Mouse (Mus musculus): ENCODE results near the gene Dlg2. TPM values are rescaled to one million over a fixed set of nuclear protein-coding genes. Genes with fewer than 3 reads are reported as not detected.

The Dlg2 gene
- polyA plus RNA-seq, 1 experiment: 6.0 TPM

DNA sequence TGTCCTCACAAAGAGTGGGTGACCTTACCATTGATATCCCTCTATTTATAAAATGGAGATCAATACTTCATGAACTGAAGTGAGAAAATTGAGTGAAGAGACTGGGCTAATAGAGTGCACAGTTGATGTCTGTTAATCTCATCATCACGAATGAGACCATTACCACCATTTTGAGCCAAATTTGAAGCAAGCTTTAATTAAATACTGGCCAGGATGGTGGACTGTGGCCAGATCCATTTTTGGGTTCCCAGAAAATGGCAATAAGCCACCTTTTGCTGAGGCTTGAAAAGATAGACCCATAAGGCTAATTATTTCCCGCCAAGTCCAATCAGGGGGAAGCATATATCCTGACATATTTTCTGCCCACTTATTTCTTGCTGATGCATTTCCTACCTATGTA, 1421.0 kb downstream of the Dlg2 start:
- Histone ChIP-seq H3K27ac (ENCODE audit: control insufficient read depth, insufficient read depth, low read length) (no peak overlapping the region), H3K27me3 (ENCODE audit: control insufficient read depth, insufficient read depth, low read length) (no peaks in the 10 kb centered on the region), H3K4me3 (ENCODE audit: control insufficient read depth, insufficient read depth, low read length) (no peak overlapping the region), H3K4me1 (replicated peaks; ENCODE audit: control insufficient read depth, insufficient read depth, low read length) (no peaks in the 10 kb centered on the region), H3K36me3 (ENCODE audit: control insufficient read depth, insufficient read depth, low read length) (no peaks in the 10 kb centered on the region)
- DNase-seq: no peak
- 97% methylated on average over 2 of the region's 2 CpGs for WGBS
- TF ChIP-seq POLR2A (IDR thresholded peaks at IDR 0.05; ENCODE audit: control insufficient read depth, extremely low read depth, insufficient read depth, low read length, poor library complexity): no peak
- no peak for TF ChIP-seq CTCF (IDR thresholded peaks at IDR 0.05; ENCODE audit: borderline replicate concordance, control insufficient read depth, extremely low read depth, insufficient read depth, low read length, poor library complexity)

DNA sequence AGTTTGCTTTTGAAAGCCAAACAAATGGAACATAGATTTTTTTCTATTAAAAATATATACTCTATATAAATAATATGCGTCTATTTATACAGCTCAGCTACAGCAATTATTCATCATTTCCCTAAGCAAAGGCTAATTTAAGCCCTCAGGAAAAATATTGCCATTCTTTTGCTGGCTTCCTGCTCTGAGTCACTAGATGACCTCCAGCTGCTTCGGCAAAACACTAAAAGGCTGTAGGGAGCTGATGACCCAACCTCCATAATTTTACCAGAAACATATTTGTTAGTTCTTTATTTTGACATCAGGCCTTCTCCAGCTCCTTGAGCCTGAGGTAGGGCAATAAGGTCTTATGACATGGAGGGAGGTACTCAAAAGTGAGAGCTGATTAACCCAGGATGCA, 1426.0 kb downstream of the Dlg2 start:
- H3K4me1 ChIP-seq (replicated peaks; ENCODE audit: control insufficient read depth, insufficient read depth, low read length): no peaks in the 10 kb centered on the region
- 91% methylated on average over 2 of the region's 2 CpGs for WGBS

DNA sequence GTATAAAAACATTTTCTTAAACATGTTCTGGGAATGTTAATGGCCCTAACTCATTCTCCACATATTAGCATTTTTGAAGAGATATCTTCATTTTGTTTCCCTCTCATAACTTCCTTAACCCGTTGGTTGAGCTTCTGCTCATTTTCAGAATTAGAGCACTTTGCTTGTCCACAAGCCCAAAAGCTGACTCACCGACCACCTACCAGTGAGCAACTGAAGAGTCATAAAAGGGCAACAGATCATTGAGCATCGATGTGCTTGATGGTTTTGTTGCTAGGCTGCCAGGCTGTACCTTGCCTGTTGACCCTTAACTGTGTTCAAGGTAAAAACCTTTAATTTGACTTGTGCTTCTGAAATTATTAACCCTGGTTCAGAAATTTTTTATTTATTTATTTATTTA, 1440.3 kb downstream of the Dlg2 start:
- H3K36me3 ChIP-seq (ENCODE audit: control insufficient read depth, insufficient read depth, low read length): no peaks in the 10 kb centered on the region
- no peak for TF ChIP-seq CTCF (IDR thresholded peaks at IDR 0.05; ENCODE audit: borderline replicate concordance, control insufficient read depth, extremely low read depth, insufficient read depth, low read length, poor library complexity)
- no peak for TF ChIP-seq POLR2A (IDR thresholded peaks at IDR 0.05; ENCODE audit: control insufficient read depth, extremely low read depth, insufficient read depth, low read length, poor library complexity)

More for the DNA sequence above, 1426.0 kb downstream of the Dlg2 start:
- TF ChIP-seq CTCF (IDR thresholded peaks at IDR 0.05; ENCODE audit: borderline replicate concordance, control insufficient read depth, extremely low read depth, insufficient read depth, low read length, poor library complexity) (no peak), POLR2A (IDR thresholded peaks at IDR 0.05; ENCODE audit: control insufficient read depth, extremely low read depth, insufficient read depth, low read length, poor library complexity) (no peak)
- Histone ChIP-seq H3K4me3 (ENCODE audit: control insufficient read depth, insufficient read depth, low read length) (no peak overlapping the region), H3K36me3 (ENCODE audit: control insufficient read depth, insufficient read depth, low read length) (no peaks in the 10 kb centered on the region), H3K27me3 (ENCODE audit: control insufficient read depth, insufficient read depth, low read length) (no peaks in the 10 kb centered on the region), H3K27ac (ENCODE audit: control insufficient read depth, insufficient read depth, low read length) (no peak overlapping the region)
- DNase-seq: no peak

DNA sequence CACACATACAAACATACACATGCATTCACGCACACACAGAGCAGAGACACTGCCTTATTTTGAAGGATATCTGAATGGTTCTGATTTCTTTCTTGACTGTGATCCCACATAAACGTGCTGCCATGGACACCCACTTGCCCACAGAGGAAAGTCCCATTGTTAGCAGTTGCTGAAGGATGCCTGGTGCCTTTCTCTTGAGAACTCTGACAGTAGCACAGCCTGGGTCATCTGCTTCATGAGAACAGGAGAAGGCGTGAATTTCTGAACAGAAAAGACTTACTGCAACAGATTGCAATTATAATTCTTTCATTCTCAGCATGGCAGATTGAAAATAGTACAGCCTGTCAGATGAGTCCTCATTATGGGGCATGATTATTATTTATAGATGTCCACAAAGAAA, 1442.6 kb downstream of the Dlg2 start:
- Histone ChIP-seq H3K4me3 (ENCODE audit: control insufficient read depth, insufficient read depth, low read length) (no peak overlapping the region), H3K36me3 (ENCODE audit: control insufficient read depth, insufficient read depth, low read length) (no peaks in the 10 kb centered on the region), H3K4me1 (replicated peaks; ENCODE audit: control insufficient read depth, insufficient read depth, low read length) (no peaks in the 10 kb centered on the region), H3K27ac (ENCODE audit: control insufficient read depth, insufficient read depth, low read length) (no peak overlapping the region), H3K27me3 (ENCODE audit: control insufficient read depth, insufficient read depth, low read length) (no peaks in the 10 kb centered on the region)
- DNase-seq: no peak
- TF ChIP-seq CTCF (IDR thresholded peaks at IDR 0.05; ENCODE audit: borderline replicate concordance, control insufficient read depth, extremely low read depth, insufficient read depth, low read length, poor library complexity) (no peak), POLR2A (IDR thresholded peaks at IDR 0.05; ENCODE audit: control insufficient read depth, extremely low read depth, insufficient read depth, low read length, poor library complexity) (no peak)
- WGBS: 89% methylated on average over 3 of the region's 3 CpGs

More for the DNA sequence above, 1440.3 kb downstream of the Dlg2 start:
- 87% methylated on average over 3 of the region's 3 CpGs for WGBS
- DNase-seq: no peak
- H3K4me1 ChIP-seq (replicated peaks; ENCODE audit: control insufficient read depth, insufficient read depth, low read length): no peaks in the 10 kb centered on the region
- no peaks in the 10 kb centered on the region for H3K27me3 ChIP-seq (ENCODE audit: control insufficient read depth, insufficient read depth, low read length)
- H3K27ac ChIP-seq (ENCODE audit: control insufficient read depth, insufficient read depth, low read length): no peak overlapping the region
- H3K4me3 ChIP-seq (ENCODE audit: control insufficient read depth, insufficient read depth, low read length): no peak overlapping the region

DNA sequence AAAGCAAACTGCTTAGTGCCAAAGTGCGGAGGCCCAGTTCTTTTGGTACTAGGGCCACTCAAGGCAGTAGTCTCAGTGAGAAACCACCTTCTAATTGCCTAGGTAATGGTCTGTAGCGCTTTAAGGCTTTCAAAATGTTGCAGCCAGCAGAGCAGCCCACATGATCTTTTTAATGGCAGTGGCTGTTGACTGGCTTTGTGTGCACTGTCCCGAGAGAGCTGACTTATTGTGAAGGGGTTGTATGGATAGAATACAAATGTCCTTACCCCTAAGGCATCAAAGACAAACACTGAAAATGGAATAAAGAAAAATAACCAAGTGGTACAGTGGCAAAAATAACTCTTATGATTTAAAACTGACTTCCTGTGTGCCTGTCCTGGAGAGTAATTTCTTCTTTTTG, 1443.3 kb downstream of the Dlg2 start:
- TF ChIP-seq CTCF (IDR thresholded peaks at IDR 0.05; ENCODE audit: borderline replicate concordance, control insufficient read depth, extremely low read depth, insufficient read depth, low read length, poor library complexity) (no peak), POLR2A (IDR thresholded peaks at IDR 0.05; ENCODE audit: control insufficient read depth, extremely low read depth, insufficient read depth, low read length, poor library complexity) (no peak)
- H3K4me1 ChIP-seq (replicated peaks; ENCODE audit: control insufficient read depth, insufficient read depth, low read length): no peaks in the 10 kb centered on the region
- 91% methylated on average over 3 of the region's 3 CpGs for WGBS
- H3K4me3 ChIP-seq (ENCODE audit: control insufficient read depth, insufficient read depth, low read length): no peak overlapping the region
- DNase-seq: no peak
- H3K27ac ChIP-seq (ENCODE audit: control insufficient read depth, insufficient read depth, low read length): no peak overlapping the region
- no peaks in the 10 kb centered on the region for H3K36me3 ChIP-seq (ENCODE audit: control insufficient read depth, insufficient read depth, low read length)
- H3K27me3 ChIP-seq (ENCODE audit: control insufficient read depth, insufficient read depth, low read length): no peaks in the 10 kb centered on the region

DNA sequence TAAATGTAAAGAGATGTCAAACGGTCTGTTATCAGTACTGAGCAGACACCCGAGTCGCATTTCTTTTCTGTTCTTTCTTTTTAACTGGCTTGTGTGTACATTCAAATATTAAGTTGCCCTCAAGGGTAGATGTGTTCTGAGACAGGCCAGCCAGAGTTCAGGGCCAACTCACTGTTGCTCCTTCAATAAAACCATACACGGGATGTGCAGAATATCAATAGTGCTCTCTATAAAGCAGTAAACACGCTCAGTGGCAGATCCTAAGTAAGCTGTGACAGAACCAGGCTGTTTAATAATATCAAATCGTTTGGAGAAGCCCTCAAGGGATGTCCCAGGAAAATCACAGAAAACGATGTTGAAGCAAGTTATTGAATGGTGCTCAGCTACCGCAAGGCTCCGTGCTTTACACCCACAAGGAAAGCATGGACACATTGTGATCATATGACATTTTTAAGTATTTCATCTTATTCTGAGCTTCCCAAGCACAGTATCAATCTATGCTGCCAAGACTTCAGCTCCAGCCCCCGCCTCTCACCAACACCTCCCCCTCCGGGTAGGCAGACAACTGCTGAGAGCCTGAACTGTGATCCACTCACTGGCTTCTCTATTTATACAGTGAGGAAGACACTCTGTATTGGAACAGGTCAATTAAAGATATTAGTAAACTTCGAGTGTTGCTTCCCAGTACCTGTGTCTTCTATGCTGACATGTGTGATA, 1458.6 kb downstream of the Dlg2 start:
- H3K27me3 ChIP-seq (ENCODE audit: control insufficient read depth, insufficient read depth, low read length): no peaks in the 10 kb centered on the region
- no peak for DNase-seq
- H3K4me1 ChIP-seq (replicated peaks; ENCODE audit: control insufficient read depth, insufficient read depth, low read length): no peaks in the 10 kb centered on the region
- TF ChIP-seq CTCF (IDR thresholded peaks at IDR 0.05; ENCODE audit: borderline replicate concordance, control insufficient read depth, extremely low read depth, insufficient read depth, low read length, poor library complexity): no peak
- TF ChIP-seq POLR2A (IDR thresholded peaks at IDR 0.05; ENCODE audit: control insufficient read depth, extremely low read depth, insufficient read depth, low read length, poor library complexity): no peak
- H3K4me3 ChIP-seq (ENCODE audit: control insufficient read depth, insufficient read depth, low read length): no peak overlapping the region
- H3K27ac ChIP-seq (ENCODE audit: control insufficient read depth, insufficient read depth, low read length): no peak overlapping the region
- H3K36me3 ChIP-seq (ENCODE audit: control insufficient read depth, insufficient read depth, low read length): no peaks in the 10 kb centered on the region
- WGBS: 87% methylated on average over 12 of the region's 12 CpGs
